Mouse (Mus musculus) heart, embryonic 16.5 days (tissue): ENCODE results near the gene Cdh18. TPM values are rescaled to one million over a fixed set of nuclear protein-coding genes. Genes with fewer than 3 reads are reported as not detected.
"Not testable (repeated sequence)": the region's sequence is repeated elsewhere in the genome, so short reads cannot be mapped to it uniquely, and the experiment has no call there.

Experiments
- ATAC-seq: fragments of 200-750 bp; cut with Nextera tagmentation; replicated peaks from 2 replicates; pipeline ENCODE4 v1.8.0; 2017; ENCODE audit warnings: moderate number of reproducible peaks; ENCODE audit not compliant: insufficient read depth, low FRiP score; ENCODE audit errors: extremely low read depth
- H3K27ac ChIP-seq: fragments of 300-500 bp; sonication (generic); 2 replicates; pipeline ENCODE4 v1.5.1; 2014; ENCODE audit warnings: mild to moderate bottlenecking, low read length, control low read depth, moderate library complexity
- H3K27me3 ChIP-seq: fragments of 300-500 bp; sonication (generic); 2 replicates; pipeline ENCODE4 v1.6.1; 2014; ENCODE audit warnings: low read length, mixed read lengths; ENCODE audit not compliant: control insufficient read depth, insufficient read depth
- H3K36me3 ChIP-seq: fragments of 300-500 bp; sonication (generic); 2 replicates; pipeline ENCODE4 v1.6.1; 2014; ENCODE audit not compliant: control insufficient read depth, insufficient read depth
- H3K4me1 ChIP-seq: fragments of 300-500 bp; sonication (generic); 2 replicates; pipeline ENCODE4 v1.6.1; 2014; ENCODE audit warnings: low read length, mixed read lengths; ENCODE audit not compliant: control insufficient read depth, insufficient read depth
- H3K4me2 ChIP-seq: fragments of 300-500 bp; sonication (generic); 2 replicates; pipeline ENCODE4 v1.6.1; 2014; ENCODE audit warnings: low read depth, mild to moderate bottlenecking, control low read depth, low read length
- H3K4me3 ChIP-seq: fragments of 300-500 bp; sonication (generic); 2 replicates; pipeline ENCODE4 v1.5.1; 2014; ENCODE audit warnings: mild to moderate bottlenecking, control low read depth, low read length
- H3K9ac ChIP-seq: fragments of 300-500 bp; sonication (generic); 2 replicates; pipeline ENCODE4 v1.6.1; 2014; ENCODE audit warnings: low read length, control low read depth
- H3K9me3 ChIP-seq: fragments of 300-500 bp; sonication (generic); replicated peaks from 2 replicates; pipeline ENCODE4 v1.6.1; 2016; ENCODE audit warnings: low read length; ENCODE audit not compliant: control insufficient read depth
- WGBS: fragments of 180-500 bp; shearing (Covaris S2); extraction: QIAGEN DNeasy Blood & Tissue Kit; methylation state at CpG from one replicate; pipeline ENCODE4 v1.1.7; 2014; 5-methylcytosine and 5-hydroxymethylcytosine counted together
- polyA plus RNA-seq: library from polyadenylated mRNA; unstranded; fragments of >200 nt; fragmentation: Nextera tagmentation; extraction: Ambion mirVana; gene quantifications from 2 replicates; pipeline ENCODE4 v1.2.1, GENCODE M21; 2015

The Cdh18 gene
- polyA plus RNA-seq, 1 experiment from 2014 or later: 0.12 TPM

DNA sequence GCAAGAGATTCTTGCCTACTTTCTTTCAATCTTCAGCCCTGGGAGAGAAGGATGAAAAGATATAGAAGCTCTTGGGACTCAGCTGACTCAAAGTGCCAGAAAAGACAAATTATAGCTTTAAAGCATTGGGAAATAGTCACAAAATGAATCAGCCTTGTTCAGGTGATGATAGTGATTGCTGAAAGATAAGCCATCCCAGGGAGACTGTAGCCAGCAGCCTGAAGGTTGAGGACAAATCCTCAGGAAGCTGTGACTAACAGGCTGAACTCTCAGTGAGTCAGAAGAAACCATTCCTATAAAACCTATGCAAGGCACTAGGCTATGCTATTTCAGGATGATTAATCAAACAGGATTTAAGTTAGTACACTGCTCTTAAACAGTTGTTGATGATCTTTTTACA is 184.2 kb downstream of the Cdh18 start:
- no peaks in the 10 kb centered on the region for H3K36me3 ChIP-seq

GRCm38 (mm10) chr15:22736165-22736564 is 187.3 kb downstream of the Cdh18 start:
- Histone ChIP-seq H3K27ac (no peak overlapping the region), H3K4me1 (no peaks in the 10 kb centered on the region), H3K9ac (no peak overlapping the region), H3K9me3 (no peaks in the 10 kb centered on the region), H3K4me3 (no peak overlapping the region), H3K4me2 (no peak overlapping the region), H3K36me3 (no peaks in the 10 kb centered on the region), H3K27me3 (no peaks in the 10 kb centered on the region)
- ATAC-seq: no peak
- 48% methylated on average over 3 of the region's 3 CpGs for WGBS

More for the DNA sequence above, 184.2 kb downstream of the Cdh18 start:
- Histone ChIP-seq H3K4me3 (no peak overlapping the region), H3K27me3 (no peaks in the 10 kb centered on the region), H3K9ac (no peak overlapping the region), H3K4me2 (no peak overlapping the region), H3K4me1 (no peaks in the 10 kb centered on the region), H3K9me3 (no peaks in the 10 kb centered on the region), H3K27ac (no peak overlapping the region)
- ATAC-seq: no peak

DNA sequence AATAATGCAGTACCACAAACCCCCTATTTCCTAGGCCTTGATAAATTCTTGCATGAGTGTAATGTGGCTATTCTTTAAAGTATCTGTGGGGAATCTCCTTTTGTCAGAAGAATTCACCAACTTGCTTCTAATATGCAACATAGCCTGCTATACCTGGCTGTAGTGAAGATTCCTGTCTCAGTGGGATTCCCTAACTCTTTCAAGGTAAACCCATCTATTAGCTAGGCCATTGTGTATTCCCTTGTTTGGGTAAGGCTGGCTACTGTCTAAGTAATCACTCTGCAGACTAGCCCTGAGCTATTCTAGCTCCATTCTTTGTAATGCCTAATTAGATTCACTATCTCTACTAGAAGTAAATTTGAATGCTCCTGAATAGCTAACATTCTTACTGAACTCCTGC is 212.4 kb downstream of the Cdh18 start:
- H3K4me3 ChIP-seq, H3K9me3 ChIP-seq, H3K4me1 ChIP-seq, H3K27ac ChIP-seq, H3K9ac ChIP-seq, H3K27me3 ChIP-seq, H3K36me3 ChIP-seq, H3K4me2 ChIP-seq, ATAC-seq: not testable (repeated sequence)

- H3K27me3 ChIP-seq, H3K27ac ChIP-seq, H3K4me3 ChIP-seq, H3K9me3 ChIP-seq, H3K9ac ChIP-seq, ATAC-seq, H3K36me3 ChIP-seq, H3K4me1 ChIP-seq, H3K4me2 ChIP-seq: not testable (repeated sequence)
- 87% methylated on average over 3 of the region's 3 CpGs for WGBS
Measured at GRCm38 (mm10) chr15:22766591-22766990, 217.8 kb downstream of the Cdh18 start.

DNA sequence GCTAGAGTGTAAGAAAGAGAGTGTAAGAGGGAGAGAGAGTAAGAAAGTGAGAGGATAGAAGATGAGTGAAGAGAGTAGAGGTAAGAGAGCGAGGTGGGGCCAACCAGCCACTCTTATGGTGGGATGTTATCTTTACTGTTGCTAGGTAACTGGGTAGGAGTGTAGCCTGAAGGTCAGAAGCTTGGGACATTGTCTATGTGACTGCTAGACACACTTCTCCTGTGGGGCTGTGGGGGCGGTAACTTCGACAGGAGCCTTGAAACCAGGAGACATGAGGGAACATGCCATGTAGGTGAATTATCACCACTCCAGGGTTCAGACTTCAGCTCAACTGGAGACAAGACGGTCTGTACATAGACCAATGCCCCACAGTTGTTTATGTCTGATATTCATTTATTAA is 227.5 kb downstream of the Cdh18 start:
- Histone ChIP-seq H3K4me2 (no peak overlapping the region), H3K9ac (no peak overlapping the region), H3K9me3 (no peaks in the 10 kb centered on the region), H3K27me3 (no peaks in the 10 kb centered on the region), H3K4me3 (no peak overlapping the region), H3K27ac (no peak overlapping the region), H3K4me1 (no peaks in the 10 kb centered on the region), H3K36me3 (no peaks in the 10 kb centered on the region)
- WGBS: 79% methylated on average over 4 of the region's 4 CpGs
- ATAC-seq: no peak

- Histone ChIP-seq H3K4me2 (no peak overlapping the region), H3K27me3 (no peaks in the 10 kb centered on the region), H3K4me3 (no peak overlapping the region), H3K9me3 (no peaks in the 10 kb centered on the region), H3K36me3 (no peaks in the 10 kb centered on the region), H3K27ac (no peak overlapping the region), H3K9ac (no peak overlapping the region), H3K4me1 (no peaks in the 10 kb centered on the region)
- WGBS: 78% methylated on average over 6 of the region's 6 CpGs
- ATAC-seq: no peak
Measured at GRCm38 (mm10) chr15:22789696-22790095, 240.9 kb downstream of the Cdh18 start.

- Histone ChIP-seq H3K4me2 (no peak overlapping the region), H3K9me3 (no peaks in the 10 kb centered on the region), H3K27ac (no peak overlapping the region), H3K36me3 (no peaks in the 10 kb centered on the region), H3K9ac (no peak overlapping the region), H3K27me3 (no peaks in the 10 kb centered on the region), H3K4me1 (no peaks in the 10 kb centered on the region), H3K4me3 (no peak overlapping the region)
- ATAC-seq: no peak
- 84% methylated on average over 3 of the region's 3 CpGs for WGBS
Measured at GRCm38 (mm10) chr15:22791791-22792190, 243.0 kb downstream of the Cdh18 start.

DNA sequence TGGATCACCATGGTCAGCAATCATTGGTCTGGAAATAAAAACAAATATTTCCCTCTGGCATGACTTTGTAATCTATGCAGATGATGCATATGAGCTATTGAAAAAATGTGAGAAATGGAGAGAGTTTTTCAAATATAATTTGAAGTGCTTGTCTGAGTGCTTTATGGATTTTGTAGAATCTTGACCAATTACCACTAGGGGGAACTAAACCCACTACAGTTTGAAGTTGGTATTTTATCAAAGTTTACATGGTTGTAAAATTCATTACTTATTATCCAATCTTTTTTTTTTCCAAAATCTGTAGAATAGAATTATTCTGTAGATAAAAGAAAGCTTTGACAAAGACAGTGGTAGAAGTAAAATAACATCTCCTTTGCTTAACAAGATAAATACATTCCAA is 284.3 kb downstream of the Cdh18 start:
- Histone ChIP-seq H3K4me1 (no peaks in the 10 kb centered on the region), H3K4me3 (no peak overlapping the region), H3K9ac (no peak overlapping the region), H3K36me3 (no peaks in the 10 kb centered on the region), H3K9me3 (no peaks in the 10 kb centered on the region), H3K4me2 (no peak overlapping the region), H3K27me3 (no peaks in the 10 kb centered on the region), H3K27ac (no peak overlapping the region)
- ATAC-seq: no peak

GRCm38 (mm10) chr15:22837173-22837572 is 288.4 kb downstream of the Cdh18 start:
- H3K9me3 ChIP-seq: no peaks in the 10 kb centered on the region
- H3K36me3 ChIP-seq: no peaks in the 10 kb centered on the region
- H3K27me3 ChIP-seq: no peaks in the 10 kb centered on the region
- H3K27ac ChIP-seq: no peak overlapping the region
- no peak overlapping the region for H3K9ac ChIP-seq
- no peak for ATAC-seq
- no peaks in the 10 kb centered on the region for H3K4me1 ChIP-seq
- H3K4me3 ChIP-seq: no peak overlapping the region
- H3K4me2 ChIP-seq: no peak overlapping the region
- 62% methylated on average over 1 of the region's 1 CpGs for WGBS

DNA sequence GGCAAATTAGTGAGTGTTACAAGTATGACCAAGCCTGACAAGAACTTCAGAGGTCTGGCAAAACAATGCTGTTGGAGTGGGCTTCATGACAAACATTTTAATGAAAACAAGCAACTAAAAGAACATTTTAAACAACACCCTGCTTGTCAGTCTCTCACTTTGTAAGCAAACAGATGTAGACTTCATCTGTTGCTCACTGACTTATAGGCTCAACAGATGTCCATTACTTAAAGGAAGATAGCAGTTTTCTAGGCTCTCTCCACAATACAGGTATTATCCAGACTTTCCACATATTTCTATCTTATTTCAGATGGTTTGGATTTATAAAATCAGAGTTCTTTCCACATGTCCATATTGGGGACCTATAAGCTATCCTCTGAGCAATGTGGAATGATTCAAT is 308.9 kb downstream of the Cdh18 start:
- Histone ChIP-seq H3K9me3 (no peaks in the 10 kb centered on the region), H3K36me3 (no peaks in the 10 kb centered on the region), H3K4me2 (no peak overlapping the region), H3K4me3 (no peak overlapping the region), H3K27me3 (no peaks in the 10 kb centered on the region), H3K9ac (no peak overlapping the region), H3K4me1 (no peaks in the 10 kb centered on the region), H3K27ac (no peak overlapping the region)
- no peak for ATAC-seq
